Mouse (Mus musculus) activated CD4-positive, CD25-positive, alpha-beta regulatory T cell, adult 9 weeks (primary cell): ENCODE results near the gene Pde7b. TPM values are rescaled to one million over a fixed set of nuclear protein-coding genes. Genes with fewer than 3 reads are reported as not detected.

ENCODE experiments used
- polyA plus RNA-seq: library from polyadenylated mRNA; unstranded; fragments of 100-300 nt; shearing (Covaris generic); gene quantifications from one replicate; pipeline ENCODE4 v1.2.1, GENCODE M21; 2017

Pde7b gene
- polyA plus RNA-seq, result 1.0 TPM

DNA sequence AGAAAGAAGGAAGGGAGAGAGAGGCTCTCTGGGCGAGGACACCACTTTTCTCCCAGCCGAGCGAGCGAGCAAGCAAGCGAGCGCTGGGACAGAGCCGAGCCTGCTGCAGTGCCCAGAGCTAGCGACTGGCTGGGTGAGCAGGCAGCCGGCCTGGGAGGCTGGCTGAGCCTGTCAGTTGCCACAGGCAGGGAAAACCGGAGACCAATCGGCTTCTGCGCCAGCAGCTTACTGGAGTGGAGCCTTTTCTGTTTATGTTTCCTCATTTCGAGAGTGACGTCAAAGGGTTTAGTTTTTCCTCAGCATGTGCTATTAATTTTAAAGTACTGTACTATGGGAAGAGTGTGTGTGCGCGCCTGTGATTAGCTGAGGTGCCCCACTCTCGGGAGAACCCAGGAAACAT, at the start of gene Pde7b:
TSS of gene Pde7b (minus strand) at position 173 of the 400 bp plus-strand sequence.

Other genes with a start within 250 kb of the Pde7b start
- gene Ahi1, start 227.5 kb upstream of the Pde7b start, polyA plus RNA-seq, result 9.9 TPM